Mouse (Mus musculus) T-helper 1 cell (primary cell): ENCODE results near the gene Fam189a2.

Source experiments
- in situ Hi-C: fragments of 300-600 bp; cut with MboI, MseI; formaldehyde crosslinking; loops from one replicate; pipeline ENCODE4 v1.15.1; 2025; ENCODE audit warnings: high pct_unique_total_duplicates

The Fam189a2 gene

GRCm38 (mm10) chr19:24030871-24031556 lies at the start of gene Fam189a2:
TSS of gene Fam189a2 (minus strand) at chr19:24031019.
- in situ Hi-C loops: no loop called here

GRCm38 (mm10) chr19:24077658-24078057 lies 46.8 kb upstream of the Fam189a2 start:
- in situ Hi-C loops: no loop called here

- in situ Hi-C loops: no loop called here
These were observed 45.7 kb upstream of the Fam189a2 start for GRCm38 (mm10) chr19:24076536-24076935.

GRCm38 (mm10) chr19:24075927-24076326 lies 45.1 kb upstream of the Fam189a2 start:
- in situ Hi-C loops: no loop called here

GRCm38 (mm10) chr19:24073155-24073554 lies 42.3 kb upstream of the Fam189a2 start:
- in situ Hi-C loops: no loop called here

GRCm38 (mm10) chr19:24064348-24064895 lies 33.6 kb upstream of the Fam189a2 start:
- in situ Hi-C loops: no loop called here

GRCm38 (mm10) chr19:24063585-24063984 lies 32.8 kb upstream of the Fam189a2 start:
- in situ Hi-C loops: no loop called here

GRCm38 (mm10) chr19:24058851-24059250 lies 28.0 kb upstream of the Fam189a2 start:
- in situ Hi-C loops: no loop called here

- in situ Hi-C loops: no loop called here
These were observed 27.2 kb upstream of the Fam189a2 start for GRCm38 (mm10) chr19:24058021-24058420.

- in situ Hi-C loops: no loop called here
These were observed 26.1 kb upstream of the Fam189a2 start for GRCm38 (mm10) chr19:24056880-24057279.

GRCm38 (mm10) chr19:24054904-24055303 lies 24.1 kb upstream of the Fam189a2 start:
- in situ Hi-C loops: no loop called here

GRCm38 (mm10) chr19:24054265-24054664 lies 23.4 kb upstream of the Fam189a2 start:
- in situ Hi-C loops: no loop called here

GRCm38 (mm10) chr19:24050514-24050913 lies 19.7 kb upstream of the Fam189a2 start:
- in situ Hi-C loops: no loop called here

GRCm38 (mm10) chr19:24049329-24049728 lies 18.5 kb upstream of the Fam189a2 start:
- in situ Hi-C loops: no loop called here

- in situ Hi-C loops: no loop called here
These were observed 15.7 kb upstream of the Fam189a2 start for GRCm38 (mm10) chr19:24046395-24046993.

- in situ Hi-C loops: no loop called here
These were observed 11.6 kb upstream of the Fam189a2 start for GRCm38 (mm10) chr19:24042387-24042786.

- in situ Hi-C loops: no loop called here
These were observed 8.4 kb upstream of the Fam189a2 start for GRCm38 (mm10) chr19:24039061-24039853.

- in situ Hi-C loops: no loop called here
These were observed 3.5 kb upstream of the Fam189a2 start for GRCm38 (mm10) chr19:24034367-24034766.

GRCm38 (mm10) chr19:24032654-24033236 lies 1.9 kb upstream of the Fam189a2 start:
- in situ Hi-C loops: no loop called here

GRCm38 (mm10) chr19:24030511-24030870 lies 328 bp downstream of the Fam189a2 start:
- in situ Hi-C loops: no loop called here

GRCm38 (mm10) chr19:24029616-24030510 lies 956 bp downstream of the Fam189a2 start:
- in situ Hi-C loops: no loop called here
